Comparison of ENCODE assay signal across 26 mouse cellular contexts in the genomic region with DNA sequence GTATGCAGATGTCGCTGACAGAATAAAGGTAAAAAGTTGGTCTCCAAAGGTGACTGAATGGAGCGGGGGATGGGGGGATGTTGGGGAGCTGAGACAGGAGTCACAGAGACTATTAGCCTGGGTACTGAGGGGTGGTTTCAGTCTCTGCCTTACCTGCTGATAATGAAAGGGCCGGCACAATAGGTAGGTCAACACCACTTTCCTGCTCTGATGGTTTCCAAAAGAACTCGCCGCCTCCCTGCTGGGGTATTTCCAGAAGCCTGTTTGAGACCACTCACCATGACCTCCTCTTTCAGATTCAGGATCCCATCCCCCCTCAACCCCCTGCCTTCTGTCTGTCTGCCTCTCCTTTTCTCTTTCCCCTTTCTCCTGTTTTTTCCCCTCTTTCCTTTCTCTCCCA. TPM values are rescaled to one million over a fixed set of nuclear protein-coding genes. Genes with fewer than 3 reads are reported as not detected.
A peak's percentile ranks its signal among the peaks of the same experiment; 100 is the strongest.
DNase-seq lines count a peak whose midpoint lies in the region; ATAC-seq lines count a peak whose summit lies in the region.
"Had no signal": no experiment of that assay in that cellular context is flagged by ENCODE, and none has a peak within 500 bp of the region (broad histone marks: within the 10 kb centered on the region; RNA-seq: fewer than 3 reads in every experiment).

No protein-coding gene starts in this region.

- H3K9me3 ChIP-seq in heart, embryonic 11.5 days (replicated peaks; ENCODE audit: control insufficient read depth, low read length): no peaks in the 10 kb centered on the region
- no peaks in the 10 kb centered on the region for H3K9me3 ChIP-seq in kidney, embryonic 15.5 days (replicated peaks)
- H3K9me3 ChIP-seq: embryonic facial prominence, embryonic 12.5 days; forebrain, embryonic 13.5 days; heart, embryonic 12.5 days; hindbrain, embryonic 12.5 days; limb, embryonic 15.5 days had no signal

- no peaks in the 10 kb centered on the region for H3K36me3 ChIP-seq in heart, embryonic 11.5 days (ENCODE audit: control insufficient read depth, insufficient read depth, low read length)
- no peaks in the 10 kb centered on the region for H3K36me3 ChIP-seq in kidney, embryonic 15.5 days
- H3K36me3 ChIP-seq: embryonic facial prominence, embryonic 12.5 days; heart, embryonic 12.5 days; hindbrain, embryonic 12.5 days; limb, embryonic 15.5 days had no signal

- peaks cover 5% of the 10 kb centered on the region; the same call in 1 of the 2 replicates for H3K4me1 ChIP-seq in heart, embryonic 11.5 days (ENCODE audit: control insufficient read depth, insufficient read depth, low read length)
- H3K4me1 ChIP-seq in kidney, embryonic 15.5 days: peaks cover 14% of the 10 kb centered on the region; the same call in 1 of the 2 replicates

- H3K4me3 ChIP-seq in heart, embryonic 11.5 days (ENCODE audit: low read depth, low read length): no peak overlapping the region
- no peak overlapping the region for H3K4me3 ChIP-seq in kidney, embryonic 15.5 days (replicated peaks)
- H3K4me3 ChIP-seq: embryonic facial prominence, embryonic 12.5 days; erythroblast, embryonic 14.5 days; forebrain, embryonic 13.5 days; heart, embryonic 12.5 days; hindbrain, embryonic 12.5 days; left cerebral cortex, adult 2 months; limb, embryonic 15.5 days had no signal

- no peak overlapping the region for H3K9ac ChIP-seq in heart, embryonic 11.5 days (ENCODE audit: low read depth, low read length)
- no peak overlapping the region for H3K9ac ChIP-seq in kidney, embryonic 15.5 days
- H3K9ac ChIP-seq: embryonic facial prominence, embryonic 12.5 days; forebrain, embryonic 13.5 days; heart, embryonic 12.5 days; hindbrain, embryonic 12.5 days; limb, embryonic 15.5 days; liver, embryonic 14.5 days; lung, embryonic 14.5 days had no signal

- 35% methylated on average over 5 of the region's 5 CpGs for WGBS in heart, embryonic 11.5 days (ENCODE audit: insufficient replicate concordance)
- WGBS in kidney, embryonic 15.5 days: 38% methylated on average over 5 of the region's 5 CpGs

- H3K27ac ChIP-seq in heart, embryonic 11.5 days (ENCODE audit: low read depth, low read length): peak overlapping the region; percentile 50; the same call in 1 of the 2 replicates
- no peak overlapping the region for H3K27ac ChIP-seq in kidney, embryonic 15.5 days
- H3K27ac ChIP-seq: embryonic facial prominence, embryonic 12.5 days; forebrain, embryonic 13.5 days; hindbrain, embryonic 12.5 days; left cerebral cortex, adult 2 months; limb, embryonic 15.5 days; liver, embryonic 14.5 days had no signal

- no peak for ATAC-seq in heart, embryonic 11.5 days (replicated peaks; ENCODE audit: insufficient number of reproducible peaks, low FRiP score, low TSS enrichment)
- ATAC-seq in kidney, embryonic 15.5 days (replicated peaks; ENCODE audit: low FRiP score): 0 out of 2 replicates have a peak, but pooled peaks have one; percentile 50
- ATAC-seq: forebrain, embryonic 13.5 days had no signal

- no peak for DNase-seq in heart, postnatal 25 days (ENCODE audit: low spot score)
- DNase-seq in kidney, postnatal 25 days: no peak
- DNase-seq in ovary, adult 18-20 months (ENCODE audit: low spot score): peak; percentile 4
- no peak for DNase-seq in ovary, postnatal 10 days (ENCODE audit: low spot score)
- DNase-seq in spleen, adult 12 weeks (ENCODE audit: low spot score): no peak
- DNase-seq in urinary bladder, adult 2 months (ENCODE audit: low spot score): no peak
- DNase-seq: adrenal gland, postnatal 14 days; cerebellum, adult 2 months; cerebellum, postnatal 25 days; kidney, adult 11 months; left cerebral cortex, postnatal 4 days; right cerebral cortex, postnatal 14 days; spleen, adult 18-20 months; thymus, postnatal 25 days had no signal

- H3K4me2 ChIP-seq in heart, embryonic 11.5 days: no peak overlapping the region; the same call in 1 of the 2 replicates
- no peak overlapping the region for H3K4me2 ChIP-seq in kidney, embryonic 15.5 days
- H3K4me2 ChIP-seq: embryonic facial prominence, embryonic 12.5 days; forebrain, embryonic 13.5 days; heart, embryonic 12.5 days; hindbrain, embryonic 12.5 days; limb, embryonic 15.5 days; lung, embryonic 14.5 days; midbrain, embryonic 11.5 days had no signal

- intact Hi-C loops in heart, postnatal 25 days (cut with DNase I): no loop called here

- H3K27me3 ChIP-seq in heart, embryonic 11.5 days (ENCODE audit: control insufficient read depth, insufficient read depth, low read length): no peaks in the 10 kb centered on the region
- H3K27me3 ChIP-seq in kidney, embryonic 15.5 days: no peaks in the 10 kb centered on the region
- H3K27me3 ChIP-seq: heart, embryonic 12.5 days; limb, embryonic 15.5 days had no signal

RNA-seq across cellular contexts. Expression of gene Nav2, which starts 9.5 kb away (rescaled TPM):
- 22.4 and 32.2 TPM in 2 replicates for polyA plus RNA-seq in heart, embryonic 11.5 days (2014; fragmentation: Nextera tagmentation; extraction: Ambion mirVana)
- 10 to 100 TPM; 53.0 to 60.1 TPM for total RNA-seq in heart, postnatal 25 days (2021)
- polyA plus RNA-seq in kidney, embryonic 15.5 days (2015; fragmentation: Nextera tagmentation; extraction: Ambion mirVana): 27.0 and 28.8 TPM in 2 replicates
- 4.6 and 13.9 TPM in 2 replicates for polyA plus RNA-seq in urinary bladder, adult 2 months (2012; rRNA removed)

RNA-seq across cellular contexts. Expression of gene E2f8, which starts 36.6 kb away (rescaled TPM):
- 20.7 and 22.7 TPM in 2 replicates for polyA plus RNA-seq in heart, embryonic 11.5 days (2014; fragmentation: Nextera tagmentation; extraction: Ambion mirVana)
- under 1 TPM; 0.75 to 0.87 TPM for total RNA-seq in heart, postnatal 25 days (2021)
- polyA plus RNA-seq in kidney, embryonic 15.5 days (2015; fragmentation: Nextera tagmentation; extraction: Ambion mirVana): 22.8 and 22.9 TPM in 2 replicates
- 0.48 and 0.60 TPM in 2 replicates for polyA plus RNA-seq in urinary bladder, adult 2 months (2012; rRNA removed)

Comparison
In these comparisons a context has a peak if more than half of its experiments do, and no peak if none do; other contexts are left out.
1. RNA of gene E2f8, which starts 36.6 kb away (polyA plus RNA-seq): 22.8 to 22.9 TPM in kidney, embryonic 15.5 days and 20.7 to 22.7 TPM in heart, embryonic 11.5 days; 0.48 to 0.60 TPM in urinary bladder, adult 2 months; every median in the first group is over 10 times any median in the second.